Mouse (Mus musculus): Measurements from ENCODE around the gene Tmcc3.

Gene Tmcc3

DNA sequence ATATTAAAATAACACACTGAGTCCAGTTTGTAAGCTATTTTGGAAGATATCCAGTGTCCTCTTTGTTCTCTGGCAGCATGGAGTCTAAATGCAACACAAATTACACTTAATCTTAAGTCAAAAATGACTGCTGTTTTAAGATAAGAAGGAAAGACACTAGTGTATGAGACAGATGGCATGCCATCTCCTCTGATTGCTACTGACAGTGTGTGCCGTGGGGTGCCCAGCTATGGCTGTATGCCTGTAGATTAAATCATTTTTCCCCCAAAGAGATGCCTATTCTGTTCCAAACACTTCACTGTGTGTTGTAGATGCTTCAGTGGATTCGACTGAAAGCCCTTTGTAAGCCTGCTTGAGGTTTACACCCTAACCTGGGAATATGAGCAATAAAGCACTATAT, 59.5 kb downstream of the Tmcc3 start:
- peak; percentile 32 to 61 for DNase-seq

DNA sequence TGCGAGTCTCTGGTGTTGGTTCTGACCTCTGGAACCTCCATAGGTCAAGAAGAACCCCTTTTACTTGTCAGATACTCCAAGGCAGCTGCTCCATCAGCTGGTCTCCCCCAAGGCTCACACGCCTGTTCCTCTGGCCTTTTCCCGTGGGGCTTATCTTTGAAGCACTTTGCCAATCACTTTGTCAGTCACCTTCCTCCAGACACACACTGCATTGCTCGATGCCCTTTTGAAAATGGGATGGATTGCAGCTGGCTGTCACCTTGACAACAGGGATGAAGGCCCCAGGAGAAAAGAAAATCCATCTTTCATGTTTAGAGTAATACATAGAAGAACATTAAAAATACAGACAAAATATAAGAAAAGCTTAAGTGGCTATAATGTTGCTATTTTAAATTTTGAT, 65.2 kb downstream of the Tmcc3 start:
- DNase-seq: no peak

GRCm38 (mm10) chr10:94377844-94378243, 66.1 kb downstream of the Tmcc3 start:
- peak in 1 of 2 experiments; percentile 24 for DNase-seq

- peak; percentile 81 to 88 for DNase-seq
These were observed 66.6 kb downstream of the Tmcc3 start for GRCm38 (mm10) chr10:94378383-94378782.

DNA sequence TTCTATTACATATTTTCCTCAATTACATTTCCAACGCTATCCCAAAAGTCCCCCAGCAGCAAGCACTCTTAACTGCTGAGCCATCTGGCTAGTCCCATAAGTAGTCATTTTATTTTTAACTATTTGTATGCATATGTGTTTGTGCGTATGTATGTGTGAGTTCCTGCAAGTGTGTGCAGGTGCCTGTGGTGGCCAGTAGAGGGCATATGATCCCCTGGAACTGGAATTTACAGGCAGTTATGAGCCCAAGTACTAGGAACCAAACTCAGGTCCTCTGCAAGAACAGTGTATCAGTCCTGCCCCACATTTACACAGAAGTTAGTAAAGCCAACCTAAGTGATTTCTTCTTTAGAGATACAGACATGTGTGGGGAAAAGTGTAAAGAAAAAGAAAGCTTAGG, 68.3 kb downstream of the Tmcc3 start:
- DNase-seq: no peak

GRCm38 (mm10) chr10:94380662-94381392, 69.1 kb downstream of the Tmcc3 start:
- DNase-seq: no peak

DNA sequence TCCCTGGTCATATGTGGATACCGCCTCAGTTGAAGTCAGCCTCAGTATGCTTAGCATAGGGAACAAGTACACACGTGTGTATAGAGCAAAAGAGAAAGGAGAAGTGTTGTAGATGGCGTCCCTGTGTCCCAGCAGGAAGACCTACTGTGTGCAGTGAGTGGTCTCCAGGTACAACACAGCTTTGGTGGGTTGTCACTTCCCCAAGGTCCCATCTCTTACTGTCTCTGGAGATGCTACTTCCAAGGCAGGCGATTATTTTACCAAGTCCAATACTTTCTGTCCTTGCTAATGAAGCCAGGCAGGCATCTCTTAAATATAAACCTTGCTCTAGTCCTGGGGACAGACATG, 69.6 kb downstream of the Tmcc3 start:
- DNase-seq: no peak

- DNase-seq: peak in 1 of 2 experiments; percentile 14
These were observed 70.9 kb downstream of the Tmcc3 start for GRCm38 (mm10) chr10:94382618-94383017.

GRCm38 (mm10) chr10:94383565-94383964, 71.8 kb downstream of the Tmcc3 start:
- no peak for DNase-seq

DNA sequence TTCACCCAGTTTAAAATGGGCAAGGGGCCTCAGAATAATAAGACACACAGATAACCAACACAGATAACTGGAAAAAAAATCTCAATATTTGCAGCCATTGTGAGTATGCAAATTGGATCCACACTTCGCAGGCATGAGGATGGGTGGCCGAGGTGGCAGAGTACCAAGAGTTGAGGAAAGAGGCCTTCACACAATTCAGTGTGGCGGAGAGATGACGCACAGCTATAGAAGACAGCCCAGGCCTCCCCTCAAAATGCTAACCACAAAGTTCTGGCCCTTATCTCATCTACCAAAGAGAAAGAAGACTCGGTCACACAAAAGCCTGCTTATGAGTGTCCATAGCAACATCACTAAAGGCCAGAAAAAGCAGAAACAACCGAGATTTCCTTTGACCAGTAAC, 77.5 kb downstream of the Tmcc3 start:
- no peak for DNase-seq

DNA sequence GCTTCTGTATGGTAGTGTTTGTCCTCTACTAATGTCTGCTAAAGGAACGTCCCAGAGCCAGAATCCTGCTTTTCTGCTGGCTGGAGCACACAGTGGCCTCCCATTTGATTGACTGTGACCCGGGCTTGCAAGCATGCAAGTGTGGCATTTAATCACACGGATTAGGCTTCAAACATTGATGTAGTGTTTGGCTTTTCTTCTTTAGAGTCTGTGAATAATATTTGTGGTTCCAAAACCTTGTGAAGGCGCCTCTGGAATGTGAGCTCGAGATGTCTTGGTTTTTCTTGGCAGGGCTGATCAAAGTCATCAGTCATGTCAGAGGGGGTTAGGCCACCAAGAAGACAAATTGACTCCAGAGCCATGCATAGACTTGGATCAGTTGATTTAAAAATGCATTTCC, 79.3 kb downstream of the Tmcc3 start:
- no peak for DNase-seq

- no peak for DNase-seq
These were observed 82.5 kb downstream of the Tmcc3 start for GRCm38 (mm10) chr10:94394286-94394685.

DNA sequence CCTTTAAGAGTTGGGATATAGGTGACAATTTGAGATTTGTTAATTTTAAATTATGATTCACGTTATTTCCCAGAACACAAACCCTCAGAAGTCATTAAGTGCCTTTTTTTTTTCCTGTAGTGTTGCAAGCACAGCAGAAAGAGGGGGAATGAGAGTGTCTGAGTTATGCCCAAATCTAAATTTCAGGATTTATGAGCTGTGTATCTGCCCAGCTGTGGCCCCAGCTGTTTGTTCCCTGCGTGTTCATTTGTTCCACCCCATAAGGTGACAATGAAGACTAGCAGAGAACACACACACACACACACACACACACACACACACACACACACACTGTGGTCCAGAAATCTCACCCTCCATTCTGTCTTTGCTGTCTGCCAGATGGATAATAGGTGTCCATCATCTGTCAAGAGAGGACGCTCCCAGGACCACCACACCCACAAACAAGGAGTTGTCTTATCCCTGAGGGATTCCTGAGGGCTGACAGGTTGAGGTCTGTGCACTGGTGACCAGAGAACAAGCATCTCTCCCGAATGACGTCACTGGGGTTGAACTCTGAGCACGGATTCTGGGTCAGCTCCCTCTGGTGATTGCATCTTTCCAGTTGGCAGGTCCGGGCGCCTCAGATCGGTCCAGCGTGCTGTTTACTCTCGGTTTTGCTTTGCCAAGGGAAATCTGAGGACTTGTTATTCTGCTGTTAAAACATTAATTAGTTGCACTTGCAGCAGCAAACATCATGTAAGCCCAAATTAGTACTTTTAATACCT, 86.3 kb downstream of the Tmcc3 start:
- peak; percentile 25 to 43 for DNase-seq

DNA sequence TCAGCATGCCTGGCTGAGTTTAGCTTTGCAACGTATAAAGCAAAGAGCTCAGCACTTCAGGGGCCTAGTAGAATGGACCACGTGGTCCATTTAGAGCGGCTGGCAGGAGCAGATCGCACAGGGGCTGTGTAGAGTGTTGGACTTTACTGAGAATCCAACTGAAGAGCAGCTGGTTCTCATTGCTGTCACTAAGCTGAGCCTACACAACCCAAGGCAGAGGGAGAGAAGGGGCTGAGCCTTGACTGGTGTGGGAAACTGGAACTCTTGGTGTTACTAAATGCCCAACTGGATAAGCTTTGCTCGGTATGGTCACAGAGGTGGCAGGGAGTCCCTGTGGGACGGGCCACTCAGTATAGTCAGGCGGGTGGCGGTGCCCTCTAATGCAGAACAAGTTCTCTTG, 89.1 kb downstream of the Tmcc3 start:
- DNase-seq: no peak

GRCm38 (mm10) chr10:94405456-94405855, 93.7 kb downstream of the Tmcc3 start:
- no peak for DNase-seq

GRCm38 (mm10) chr10:94406821-94407220, 95.1 kb downstream of the Tmcc3 start:
- DNase-seq: no peak

GRCm38 (mm10) chr10:94408356-94409146, 96.8 kb downstream of the Tmcc3 start:
- peak; percentile 81 to 86 for DNase-seq

GRCm38 (mm10) chr10:94409661-94410060, 97.9 kb downstream of the Tmcc3 start:
- no peak for DNase-seq

- DNase-seq: no peak
These were observed 99.8 kb downstream of the Tmcc3 start for GRCm38 (mm10) chr10:94411594-94411993.

GRCm38 (mm10) chr10:94413770-94414651, 102.3 kb downstream of the Tmcc3 start:
- no peak for DNase-seq

GRCm38 (mm10) chr10:94415950-94416844, 104.4 kb downstream of the Tmcc3 start:
- no peak for DNase-seq
